Mouse (Mus musculus) midbrain, embryonic 13.5 days (tissue): ENCODE measurements around the gene Ifi27. TPM values are rescaled to one million over a fixed set of nuclear protein-coding genes. Genes with fewer than 3 reads are reported as not detected.
"Not testable (repeated sequence)": the region's sequence is repeated elsewhere in the genome, so short reads cannot be mapped to it uniquely, and the experiment has no call there.

ENCODE experiments used
- ATAC-seq: fragments of 200-750 bp; cut with Nextera tagmentation; 2 replicates; pipeline ENCODE4 v1.8.0; 2017; ENCODE audit warnings: mild to moderate bottlenecking, moderate TSS enrichment, moderate library complexity
- H3K27ac ChIP-seq: fragments of 300-500 bp; sonication (generic); 2 replicates; pipeline ENCODE4 v1.5.1; 2015; ENCODE audit warnings: inconsistent platforms, mild to moderate bottlenecking, moderate library complexity
- H3K27me3 ChIP-seq: fragments of 300-500 bp; sonication (generic); 2 replicates; pipeline ENCODE4 v1.6.1; 2015; ENCODE audit warnings: mild to moderate bottlenecking, inconsistent platforms
- H3K36me3 ChIP-seq: fragments of 300-500 bp; sonication (generic); 2 replicates; pipeline ENCODE4 v1.6.1; 2015; ENCODE audit warnings: mild to moderate bottlenecking, inconsistent platforms
- H3K4me1 ChIP-seq: fragments of 300-500 bp; sonication (generic); replicated peaks from 2 replicates; pipeline ENCODE4 v1.6.1; 2015; ENCODE audit warnings: inconsistent platforms
- H3K4me2 ChIP-seq: fragments of 300-500 bp; sonication (generic); replicated peaks from 2 replicates; pipeline ENCODE4 v1.6.1; 2015; ENCODE audit warnings: moderate library complexity, mild to moderate bottlenecking, inconsistent platforms
- H3K4me3 ChIP-seq: fragments of 300-500 bp; sonication (generic); replicated peaks from 2 replicates; pipeline ENCODE4 v1.5.1; 2015; ENCODE audit warnings: mild to moderate bottlenecking, inconsistent platforms
- H3K9ac ChIP-seq: fragments of 300-500 bp; sonication (generic); replicated peaks from 2 replicates; pipeline ENCODE4 v1.6.1; 2015; ENCODE audit warnings: mild to moderate bottlenecking, inconsistent platforms
- H3K9me3 ChIP-seq: fragments of 300-500 bp; sonication (generic); 2 replicates; pipeline ENCODE4 v1.6.1; 2016; ENCODE audit warnings: mild to moderate bottlenecking, inconsistent platforms
- WGBS: fragments of 180-500 bp; shearing (Covaris S2); methylation state at CpG from one replicate; pipeline ENCODE4 v1.1.7; 2015; 5-methylcytosine and 5-hydroxymethylcytosine counted together
- polyA plus RNA-seq: library from polyadenylated mRNA; unstranded; fragments of >200 nt; fragmentation: Nextera tagmentation; extraction: Ambion mirVana; gene quantifications from 2 replicates; pipeline ENCODE4 v1.2.1, GENCODE M21; 2015

Gene Ifi27
- polyA plus RNA-seq, 1 experiment from 2014 or later, result 5.2 TPM

GRCm38 (mm10) chr12:103474481-103474880, 40.5 kb downstream of the Ifi27 start:
- Histone ChIP-seq H3K9ac (no peak overlapping the region), H3K27me3 (no peaks in the 10 kb centered on the region), H3K36me3 (no peaks in the 10 kb centered on the region), H3K4me3 (no peak overlapping the region), H3K4me1 (no peaks in the 10 kb centered on the region), H3K4me2 (no peak overlapping the region), H3K9me3 (no peaks in the 10 kb centered on the region), H3K27ac (no peak overlapping the region)
- 47% methylated on average over 2 of the region's 2 CpGs for WGBS
- ATAC-seq, result no peak

DNA sequence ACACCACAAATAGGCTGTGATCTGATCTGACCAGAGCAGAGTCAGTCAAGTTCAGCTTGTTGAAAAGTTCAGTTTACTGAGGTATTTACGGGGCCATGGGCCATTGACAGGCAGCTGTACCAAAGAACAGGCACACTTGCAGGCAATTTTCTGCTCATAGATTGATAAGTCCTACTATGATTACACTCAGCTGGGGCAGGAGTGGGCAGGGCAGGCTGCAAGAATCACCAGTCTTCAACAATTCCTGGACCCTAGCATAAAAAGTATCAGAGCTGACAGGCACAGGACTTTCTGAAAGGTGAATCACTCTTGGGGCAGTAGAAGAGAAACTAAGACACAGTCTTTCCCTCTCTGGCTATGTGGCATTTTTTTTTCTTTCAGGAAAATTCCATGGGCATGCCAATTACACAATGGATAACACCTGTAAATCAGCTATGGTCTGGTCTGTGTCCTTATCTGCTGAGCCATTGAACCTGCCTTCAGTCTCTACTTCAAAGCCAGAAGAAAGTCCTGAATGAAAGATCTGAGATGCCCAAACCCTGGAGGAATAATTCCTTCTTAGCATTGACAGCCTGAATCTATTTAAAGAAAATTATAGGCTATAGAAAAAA, 42.9 kb downstream of the Ifi27 start:
- H3K27ac ChIP-seq, result no peak overlapping the region
- no peak for ATAC-seq
- no peaks in the 10 kb centered on the region for H3K9me3 ChIP-seq
- no peak overlapping the region for H3K4me2 ChIP-seq
- no peak overlapping the region for H3K4me3 ChIP-seq
- H3K4me1 ChIP-seq, result no peaks in the 10 kb centered on the region
- no peaks in the 10 kb centered on the region for H3K27me3 ChIP-seq
- WGBS, result 85% methylated on average over 1 of the region's 1 CpGs
- no peaks in the 10 kb centered on the region for H3K36me3 ChIP-seq
- H3K9ac ChIP-seq, result no peak overlapping the region

DNA sequence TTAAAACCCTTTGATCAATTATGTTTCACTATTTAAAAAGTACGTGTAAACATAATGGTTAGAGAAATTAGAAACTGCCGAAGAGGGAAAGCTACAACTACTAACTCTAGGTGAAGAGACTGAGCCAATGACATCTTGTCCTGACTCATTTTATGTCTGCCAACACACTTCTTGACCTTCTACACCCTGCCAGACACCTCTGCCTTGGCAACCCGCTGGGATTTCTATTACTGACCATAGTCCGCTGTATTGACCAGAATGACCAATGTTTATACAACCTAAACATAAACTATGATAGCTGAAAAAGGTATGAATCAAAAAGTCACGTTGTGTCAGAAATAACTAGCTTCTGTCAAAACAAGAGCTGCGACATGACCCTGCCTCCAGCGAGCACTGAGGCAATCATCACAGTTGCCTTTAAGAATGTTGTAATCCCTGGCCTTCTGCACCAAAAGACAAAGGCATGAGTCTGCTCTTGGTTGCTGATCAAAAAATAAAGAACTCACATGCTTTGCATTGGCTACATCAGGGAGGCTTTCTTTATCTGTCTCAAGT, 43.5 kb downstream of the Ifi27 start:
- WGBS, result 79% methylated on average over 7 of the region's 7 CpGs
- H3K27me3 ChIP-seq, result no peaks in the 10 kb centered on the region
- no peak overlapping the region for H3K9ac ChIP-seq
- no peaks in the 10 kb centered on the region for H3K4me1 ChIP-seq
- no peaks in the 10 kb centered on the region for H3K36me3 ChIP-seq
- no peak overlapping the region for H3K4me2 ChIP-seq
- H3K27ac ChIP-seq, result no peak overlapping the region
- ATAC-seq, result no peak
- H3K4me3 ChIP-seq, result no peak overlapping the region
- H3K9me3 ChIP-seq, result no peaks in the 10 kb centered on the region

GRCm38 (mm10) chr12:103481671-103482070, 47.7 kb downstream of the Ifi27 start:
- Histone ChIP-seq H3K4me3 (no peak overlapping the region), H3K9ac (no peak overlapping the region), H3K36me3 (no peaks in the 10 kb centered on the region), H3K9me3 (no peaks in the 10 kb centered on the region), H3K27ac (no peak overlapping the region), H3K4me1 (no peaks in the 10 kb centered on the region), H3K4me2 (no peak overlapping the region), H3K27me3 (no peaks in the 10 kb centered on the region)
- 86% methylated on average over 5 of the region's 5 CpGs for WGBS
- no peak for ATAC-seq

DNA sequence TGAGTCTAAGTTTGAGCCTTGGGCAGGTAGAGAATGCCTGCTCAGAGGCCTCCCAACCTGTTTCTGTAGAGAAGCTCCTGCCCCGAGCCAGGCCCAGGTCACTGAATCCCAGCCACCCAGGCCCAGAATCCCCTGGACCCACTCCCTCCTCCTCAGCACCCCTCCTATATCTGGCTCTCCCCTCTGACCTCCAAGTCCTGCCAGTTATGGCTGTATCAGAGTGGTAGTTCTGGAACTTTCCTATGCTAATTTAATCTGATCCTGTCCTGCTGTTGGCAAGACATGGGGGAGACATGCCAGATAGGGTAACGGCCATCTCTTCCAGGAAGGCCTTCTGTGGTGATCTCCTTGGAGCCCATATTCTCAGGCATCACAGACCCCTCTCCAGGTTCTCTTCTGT, 48.8 kb downstream of the Ifi27 start:
- Histone ChIP-seq H3K9ac (no peak overlapping the region), H3K27me3 (no peaks in the 10 kb centered on the region), H3K27ac (no peak overlapping the region), H3K4me2 (no peak overlapping the region), H3K9me3 (no peaks in the 10 kb centered on the region), H3K4me3 (no peak overlapping the region), H3K4me1 (no peaks in the 10 kb centered on the region), H3K36me3 (no peaks in the 10 kb centered on the region)
- 91% methylated on average over 2 of the region's 2 CpGs for WGBS
- no peak for ATAC-seq

DNA sequence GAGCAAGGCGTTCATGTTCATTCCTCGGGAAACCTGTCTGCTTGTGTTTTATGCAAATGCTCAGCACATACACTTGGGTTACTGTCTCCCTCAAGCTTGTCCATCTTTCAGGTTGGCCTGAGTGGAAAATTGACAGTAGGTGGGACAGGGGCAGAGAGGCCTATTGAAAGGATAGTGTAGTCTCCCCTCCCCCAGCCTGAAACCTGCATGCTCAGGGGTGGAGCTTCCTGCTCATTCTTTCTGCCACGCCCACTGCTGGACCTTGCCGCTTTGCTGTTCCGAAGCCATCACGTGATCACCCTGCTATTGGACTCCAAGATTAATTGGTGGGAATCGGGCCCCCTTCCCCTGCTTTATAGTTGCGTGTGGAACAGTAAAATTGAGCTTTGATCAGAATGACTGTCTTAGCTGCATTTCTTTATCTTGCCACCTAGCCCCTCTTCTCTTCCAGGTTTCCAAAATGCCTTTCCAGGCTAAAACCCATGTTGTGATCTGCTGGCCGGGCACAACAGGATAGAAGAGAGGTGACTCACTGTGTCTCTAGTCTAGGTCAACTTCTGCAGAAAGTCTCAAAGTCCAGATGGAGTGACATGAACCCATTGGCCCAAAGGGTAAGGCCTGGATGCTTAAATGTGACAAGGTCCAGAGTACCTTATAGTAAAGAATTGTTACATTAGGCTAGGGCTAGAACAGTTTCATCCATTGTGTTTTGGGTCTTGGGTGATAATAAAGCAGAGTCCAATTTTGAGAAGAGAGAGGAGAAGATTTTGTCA, 50.4 kb downstream of the Ifi27 start:
- not testable (repeated sequence) for ATAC-seq, H3K4me1 ChIP-seq, H3K9me3 ChIP-seq, H3K27me3 ChIP-seq, H3K4me3 ChIP-seq, H3K36me3 ChIP-seq, H3K4me2 ChIP-seq, H3K27ac ChIP-seq, H3K9ac ChIP-seq
- 69% methylated on average over 9 of the region's 9 CpGs for WGBS

- Histone ChIP-seq H3K36me3 (no peaks in the 10 kb centered on the region), H3K27me3 (no peaks in the 10 kb centered on the region), H3K4me1 (no peaks in the 10 kb centered on the region), H3K9ac (no peak overlapping the region), H3K4me3 (no peak overlapping the region), H3K27ac (no peak overlapping the region), H3K4me2 (no peak overlapping the region), H3K9me3 (no peaks in the 10 kb centered on the region)
- 86% methylated on average over 1 of the region's 1 CpGs for WGBS
- ATAC-seq, result no peak
These were observed 52.7 kb downstream of the Ifi27 start for GRCm38 (mm10) chr12:103486726-103487125.

DNA sequence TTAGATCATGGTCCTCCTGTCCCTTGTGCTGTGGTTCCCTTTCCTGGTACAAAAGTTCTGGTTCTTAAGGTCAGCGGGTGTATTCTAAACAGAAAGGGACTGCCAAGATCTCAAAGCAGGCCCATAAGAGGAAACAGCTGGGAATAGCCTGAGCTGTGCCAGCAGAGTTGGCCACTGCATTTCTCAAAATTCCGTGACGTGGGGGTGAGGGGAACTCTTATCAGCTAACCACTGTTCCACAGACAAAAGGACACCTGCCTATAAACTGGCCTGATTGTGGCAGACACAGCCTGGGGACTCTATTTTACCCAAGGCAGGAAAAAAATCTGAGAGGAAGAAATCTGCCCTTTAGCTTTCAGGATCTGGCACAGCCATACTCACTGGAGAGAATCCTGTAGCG, 53.3 kb downstream of the Ifi27 start:
- Histone ChIP-seq H3K27me3 (no peaks in the 10 kb centered on the region), H3K36me3 (no peaks in the 10 kb centered on the region), H3K4me3 (no peak overlapping the region), H3K4me1 (no peaks in the 10 kb centered on the region), H3K9me3 (no peaks in the 10 kb centered on the region), H3K9ac (no peak overlapping the region), H3K27ac (no peak overlapping the region), H3K4me2 (no peak overlapping the region)
- 73% methylated on average over 4 of the region's 4 CpGs for WGBS
- no peak for ATAC-seq

DNA sequence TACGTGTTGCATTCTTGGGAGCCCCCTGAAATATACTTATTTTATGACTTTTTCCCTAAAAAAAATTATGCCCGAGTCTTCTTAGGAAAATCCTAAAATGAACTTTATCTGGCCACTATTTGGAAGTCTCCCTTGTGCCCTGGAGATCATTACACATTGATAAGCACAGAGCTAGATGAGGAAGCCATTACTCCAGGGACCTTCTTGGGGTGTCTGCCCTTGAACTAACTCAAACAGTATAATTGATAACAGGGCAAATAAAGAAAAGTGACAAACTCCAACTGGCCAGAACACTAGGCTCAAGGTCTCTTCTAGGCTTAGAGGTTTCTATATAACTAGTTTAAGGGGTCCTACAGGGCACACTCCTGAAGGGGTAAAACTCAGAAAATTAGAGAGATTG, 53.7 kb downstream of the Ifi27 start:
- no peaks in the 10 kb centered on the region for H3K9me3 ChIP-seq
- 73% methylated on average over 2 of the region's 2 CpGs for WGBS
- no peak for ATAC-seq
- no peak overlapping the region for H3K4me2 ChIP-seq
- H3K4me1 ChIP-seq, result no peaks in the 10 kb centered on the region
- no peaks in the 10 kb centered on the region for H3K36me3 ChIP-seq
- no peak overlapping the region for H3K9ac ChIP-seq
- no peak overlapping the region for H3K4me3 ChIP-seq
- H3K27ac ChIP-seq, result no peak overlapping the region
- H3K27me3 ChIP-seq, result no peaks in the 10 kb centered on the region

Other genes with a start within 250 kb of the Ifi27 start
- gene Prima1, start 192.1 kb upstream of the Ifi27 start, polyA plus RNA-seq, result 1.6 and 2.1 TPM in 2 replicates
- 19.4 and 21.1 TPM in 2 replicates for gene Fam181a, start 123.2 kb upstream of the Ifi27 start, polyA plus RNA-seq
- 0.57 and 0.82 TPM in 2 replicates for gene Asb2, start 78.2 kb upstream of the Ifi27 start, polyA plus RNA-seq
- gene Otub2, start 45.5 kb upstream of the Ifi27 start, polyA plus RNA-seq, result 18.3 and 19.6 TPM in 2 replicates
- 0.68 and 1.2 TPM in 2 replicates for gene 9330161L09Rik, start 26.4 kb upstream of the Ifi27 start, polyA plus RNA-seq
- 138 and 163 TPM in 2 replicates for gene Ddx24, start 8.4 kb upstream of the Ifi27 start, polyA plus RNA-seq
- gene Ifi27l2a, start 9.5 kb downstream of the Ifi27 start, polyA plus RNA-seq, result 3.0 and 6.2 TPM in 2 replicates
- not detected in 2 replicates for gene Ifi27l2b, start 23.0 kb downstream of the Ifi27 start, polyA plus RNA-seq
- 2.0 and 2.2 TPM in 2 replicates for gene Ppp4r4, start 98.1 kb downstream of the Ifi27 start, polyA plus RNA-seq
- 0.05 TPM in 1 of 2 replicates, not detected in the other for gene Serpina10, start 197.2 kb downstream of the Ifi27 start, polyA plus RNA-seq
- gene Serpina6, start 223.0 kb downstream of the Ifi27 start, polyA plus RNA-seq, result 0.26 TPM in 1 of 2 replicates, not detected in the other
- not detected in 2 replicates for gene Serpina16, start 241.9 kb downstream of the Ifi27 start, polyA plus RNA-seq